Mouse (Mus musculus): ENCODE measurements at regions not wholly inside any gene's neighbourhood (a gene's known extent, or its start where the extent isn't known, plus 50 kb on each side); places are given as distances from the start of the nearest gene placed in this dataset.

DNA sequence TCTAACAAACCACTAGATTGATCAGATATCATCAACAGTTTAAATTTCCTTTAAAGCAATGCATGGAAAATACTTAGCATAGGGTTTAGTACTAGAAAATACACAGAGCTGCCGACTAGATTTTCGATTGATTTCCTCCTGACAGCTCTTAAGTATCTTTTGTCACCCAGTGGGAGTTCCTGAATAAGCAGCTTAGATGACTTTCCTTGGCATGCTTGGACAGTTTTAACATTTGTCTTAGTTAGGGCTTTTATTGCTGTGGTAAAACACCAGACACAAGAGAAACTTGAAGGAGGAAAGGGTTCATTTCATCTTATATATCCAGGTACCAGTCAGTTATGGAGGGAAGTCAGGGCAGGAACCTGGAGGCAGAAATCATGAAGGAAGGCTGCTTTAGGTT lies 104.0 kb upstream of the Mdga2 start:
- Histone ChIP-seq H3K4me3 (ENCODE audit: low read depth, low read length) (no peak overlapping the region), H3K4me1 (ENCODE audit: control insufficient read depth, insufficient read depth, low read length) (no peaks in the 10 kb centered on the region), H3K36me3 (ENCODE audit: control insufficient read depth, insufficient read depth, low read length) (no peaks in the 10 kb centered on the region), H3K27ac (ENCODE audit: low read depth, low read length) (no peak overlapping the region), H3K27me3 (ENCODE audit: control insufficient read depth, insufficient read depth, low read length) (no peaks in the 10 kb centered on the region), H3K9me3 (ENCODE audit: control insufficient read depth, low read length) (no peaks in the 10 kb centered on the region), H3K4me2 (ENCODE audit: low read depth) (no peak overlapping the region), H3K9ac (ENCODE audit: low read length) (no peak overlapping the region)
- WGBS, result 69% methylated on average over 2 of the region's 2 CpGs
- DNase-seq (ENCODE audit: low spot score), result no peak
- ATAC-seq (ENCODE audit: insufficient read depth, low FRiP score, low TSS enrichment), result no peak

DNA sequence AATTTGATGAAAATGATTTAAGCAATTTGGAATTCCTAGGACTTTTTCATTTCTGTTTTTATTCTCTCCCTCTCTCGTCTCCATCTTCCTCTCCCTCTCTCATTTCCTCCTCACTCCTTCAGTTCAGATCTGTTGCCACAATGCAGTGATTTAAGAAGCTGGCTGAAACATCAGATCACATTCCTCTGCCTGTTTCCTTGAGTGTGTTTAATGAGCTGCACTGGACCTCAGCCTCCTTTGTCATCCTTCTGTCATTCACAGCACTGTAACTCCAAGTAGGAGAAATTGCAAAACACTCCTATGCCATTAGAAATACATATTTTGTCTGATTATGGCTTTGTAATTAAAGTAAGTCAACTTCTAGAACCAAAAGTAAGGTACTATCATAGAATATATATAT lies 103.5 kb upstream of the Mdga2 start:
- Histone ChIP-seq H3K4me3 (ENCODE audit: low read depth, low read length) (no peak overlapping the region), H3K9ac (ENCODE audit: low read length) (no peak overlapping the region), H3K4me1 (ENCODE audit: control insufficient read depth, insufficient read depth, low read length) (no peaks in the 10 kb centered on the region), H3K9me3 (ENCODE audit: control insufficient read depth, low read length) (no peaks in the 10 kb centered on the region), H3K36me3 (ENCODE audit: control insufficient read depth, insufficient read depth, low read length) (no peaks in the 10 kb centered on the region), H3K4me2 (ENCODE audit: low read depth) (no peak overlapping the region), H3K27ac (ENCODE audit: low read depth, low read length) (no peak overlapping the region), H3K27me3 (ENCODE audit: control insufficient read depth, insufficient read depth, low read length) (no peaks in the 10 kb centered on the region)
- ATAC-seq (ENCODE audit: insufficient read depth, low FRiP score, low TSS enrichment) (no peak), DNase-seq (ENCODE audit: low spot score) (no peak)
- 57% methylated on average over 1 of the region's 1 CpGs for WGBS

DNA sequence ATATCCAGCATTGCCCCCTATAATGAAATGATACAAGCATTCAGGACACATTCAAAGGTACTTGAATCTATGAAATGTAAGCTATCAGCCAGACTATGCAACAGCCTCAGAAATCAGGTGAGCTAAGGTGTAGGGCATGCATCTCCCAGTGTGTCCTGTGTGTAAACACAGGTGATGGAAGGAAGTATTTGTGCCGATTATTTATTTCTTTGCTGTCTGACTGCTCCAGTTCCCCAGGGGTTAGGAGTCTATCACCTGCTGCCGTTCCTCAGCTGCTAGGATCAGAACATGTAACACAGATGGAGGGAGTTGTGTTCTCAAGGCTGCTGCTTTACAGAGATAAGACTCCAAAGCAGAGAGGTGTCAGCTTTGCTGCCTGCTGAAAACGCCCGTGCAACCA lies 103.0 kb upstream of the Mdga2 start:
- H3K27ac ChIP-seq (ENCODE audit: low read depth, low read length), result no peak overlapping the region
- H3K27me3 ChIP-seq (ENCODE audit: control insufficient read depth, insufficient read depth, low read length), result no peaks in the 10 kb centered on the region
- H3K4me3 ChIP-seq (ENCODE audit: low read depth, low read length), result no peak overlapping the region
- H3K36me3 ChIP-seq (ENCODE audit: control insufficient read depth, insufficient read depth, low read length), result no peaks in the 10 kb centered on the region
- no peak overlapping the region for H3K4me2 ChIP-seq (ENCODE audit: low read depth)
- no peak overlapping the region for H3K9ac ChIP-seq (ENCODE audit: low read length)
- 78% methylated on average over 4 of the region's 4 CpGs for WGBS
- H3K4me1 ChIP-seq (ENCODE audit: control insufficient read depth, insufficient read depth, low read length), result no peaks in the 10 kb centered on the region
- no peaks in the 10 kb centered on the region for H3K9me3 ChIP-seq (ENCODE audit: control insufficient read depth, low read length)
- DNase-seq (ENCODE audit: low spot score) (no peak), ATAC-seq (ENCODE audit: insufficient read depth, low FRiP score, low TSS enrichment) (no peak)

DNA sequence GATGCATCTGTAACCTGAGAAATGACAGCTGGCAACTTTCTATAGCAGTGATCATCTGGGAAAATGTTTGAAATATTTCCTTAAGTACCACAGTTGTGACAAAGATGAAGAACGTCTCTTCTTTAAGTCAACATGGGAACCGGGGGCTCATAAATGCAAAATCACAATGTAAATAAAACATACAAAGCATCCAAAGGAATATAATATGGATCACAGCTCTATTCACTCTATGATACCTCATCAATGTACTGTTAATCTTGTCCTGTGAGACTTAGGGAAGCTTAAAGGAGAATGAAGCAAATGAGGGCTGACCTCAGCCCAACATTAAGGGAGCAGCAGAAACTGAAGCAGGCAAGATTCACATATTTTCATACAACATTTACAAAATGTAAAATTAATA lies 96.3 kb upstream of the Mdga2 start:
- 86% methylated on average over 2 of the region's 2 CpGs for WGBS
- no peak for DNase-seq (ENCODE audit: low spot score)
- H3K4me1 ChIP-seq (ENCODE audit: control insufficient read depth, insufficient read depth, low read length), result no peaks in the 10 kb centered on the region
- H3K27me3 ChIP-seq (ENCODE audit: control insufficient read depth, insufficient read depth, low read length), result no peaks in the 10 kb centered on the region
- H3K36me3 ChIP-seq (ENCODE audit: control insufficient read depth, insufficient read depth, low read length), result no peaks in the 10 kb centered on the region
- ATAC-seq (ENCODE audit: insufficient read depth, low FRiP score, low TSS enrichment), result no peak
- H3K4me2 ChIP-seq (ENCODE audit: low read depth), result no peak overlapping the region
- no peak overlapping the region for H3K4me3 ChIP-seq (ENCODE audit: low read depth, low read length)
- no peaks in the 10 kb centered on the region for H3K9me3 ChIP-seq (ENCODE audit: control insufficient read depth, low read length)
- H3K9ac ChIP-seq (ENCODE audit: low read length), result no peak overlapping the region
- H3K27ac ChIP-seq (ENCODE audit: low read depth, low read length), result no peak overlapping the region

DNA sequence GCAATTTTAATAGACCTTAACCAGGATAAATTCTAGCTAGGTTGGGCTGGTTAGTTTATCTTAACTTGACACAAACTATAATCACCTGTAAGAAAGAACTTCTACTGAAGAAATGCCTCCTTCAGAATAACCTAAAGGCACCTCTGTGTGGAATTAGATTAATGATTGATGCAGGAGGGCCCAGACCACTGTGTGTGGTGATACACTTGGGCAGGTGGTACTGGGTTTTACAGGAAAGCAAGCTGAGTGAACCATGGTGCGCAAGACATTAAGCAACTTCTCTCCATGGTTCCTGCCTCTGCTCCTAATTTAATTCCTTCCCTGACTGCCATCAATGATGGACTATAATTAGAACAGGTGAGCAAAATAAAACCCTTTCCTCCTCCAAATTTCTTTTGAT lies 77.9 kb upstream of the Mdga2 start:
- H3K4me2 ChIP-seq (ENCODE audit: low read depth), result no peak overlapping the region
- DNase-seq (ENCODE audit: low spot score) (no peak), ATAC-seq (ENCODE audit: insufficient read depth, low FRiP score, low TSS enrichment) (no peak)
- H3K4me3 ChIP-seq (ENCODE audit: low read depth, low read length), result no peak overlapping the region
- no peak overlapping the region for H3K27ac ChIP-seq (ENCODE audit: low read depth, low read length)
- H3K9ac ChIP-seq (ENCODE audit: low read length), result no peak overlapping the region
- no peaks in the 10 kb centered on the region for H3K4me1 ChIP-seq (ENCODE audit: control insufficient read depth, insufficient read depth, low read length)
- no peaks in the 10 kb centered on the region for H3K9me3 ChIP-seq (ENCODE audit: control insufficient read depth, low read length)
- 97% methylated on average over 1 of the region's 1 CpGs for WGBS
- no peaks in the 10 kb centered on the region for H3K36me3 ChIP-seq (ENCODE audit: control insufficient read depth, insufficient read depth, low read length)
- H3K27me3 ChIP-seq (ENCODE audit: control insufficient read depth, insufficient read depth, low read length), result no peaks in the 10 kb centered on the region

DNA sequence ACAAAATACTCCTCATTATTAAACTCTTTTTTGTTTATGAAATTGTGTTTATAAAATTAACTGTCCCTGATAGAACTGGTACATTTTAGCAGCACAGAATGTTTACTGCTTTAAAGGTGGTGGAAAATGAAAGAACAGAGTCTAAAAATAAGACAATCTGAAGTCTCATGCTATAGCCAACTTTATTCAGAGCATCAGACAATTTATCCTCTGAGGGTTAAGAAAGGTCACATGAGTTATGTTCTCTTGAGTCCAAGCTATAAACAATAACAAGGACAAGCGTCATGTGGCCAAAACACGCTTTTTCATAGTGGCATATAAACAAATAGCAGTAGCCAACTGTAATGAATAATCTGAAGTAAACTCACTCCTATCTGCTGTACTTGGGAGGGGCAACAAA lies 67.7 kb upstream of the Mdga2 start:
- Histone ChIP-seq H3K9me3 (ENCODE audit: control insufficient read depth, low read length) (no peaks in the 10 kb centered on the region), H3K4me3 (ENCODE audit: low read depth, low read length) (no peak overlapping the region), H3K4me1 (ENCODE audit: control insufficient read depth, insufficient read depth, low read length) (no peaks in the 10 kb centered on the region), H3K27ac (ENCODE audit: low read depth, low read length) (no peak overlapping the region), H3K4me2 (ENCODE audit: low read depth) (no peak overlapping the region), H3K27me3 (ENCODE audit: control insufficient read depth, insufficient read depth, low read length) (no peaks in the 10 kb centered on the region), H3K36me3 (ENCODE audit: control insufficient read depth, insufficient read depth, low read length) (no peaks in the 10 kb centered on the region), H3K9ac (ENCODE audit: low read length) (no peak overlapping the region)
- no peak for DNase-seq (ENCODE audit: low spot score)
- 89% methylated on average over 2 of the region's 2 CpGs for WGBS
- no peak for ATAC-seq (ENCODE audit: insufficient read depth, low FRiP score, low TSS enrichment)

DNA sequence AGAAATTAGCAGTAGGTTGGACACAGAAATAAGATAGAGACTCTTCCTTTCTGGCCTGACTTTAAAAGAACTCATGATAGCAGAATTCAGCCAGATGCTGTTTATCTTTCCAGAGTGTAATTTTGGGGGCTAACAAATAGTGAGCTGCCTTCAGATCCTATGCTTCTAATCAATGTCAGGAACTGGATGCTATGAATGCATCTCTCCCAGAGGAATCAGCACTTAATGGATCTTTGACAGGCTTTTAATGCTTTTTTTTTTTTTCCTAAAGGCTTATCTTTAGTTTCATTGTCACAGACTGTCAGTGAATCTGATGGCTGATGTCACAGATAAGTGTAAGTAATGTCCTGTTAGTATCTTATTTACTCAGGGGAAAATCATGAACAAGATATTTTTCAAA lies 50.5 kb upstream of the Mdga2 start:
- no peak for DNase-seq (ENCODE audit: low spot score)
- Histone ChIP-seq H3K4me1 (ENCODE audit: control insufficient read depth, insufficient read depth, low read length) (no peaks in the 10 kb centered on the region), H3K27ac (ENCODE audit: low read depth, low read length) (no peak overlapping the region), H3K36me3 (ENCODE audit: control insufficient read depth, insufficient read depth, low read length) (no peaks in the 10 kb centered on the region), H3K27me3 (ENCODE audit: control insufficient read depth, insufficient read depth, low read length) (no peaks in the 10 kb centered on the region), H3K9me3 (ENCODE audit: control insufficient read depth, low read length) (no peaks in the 10 kb centered on the region), H3K4me3 (ENCODE audit: low read depth, low read length) (no peak overlapping the region), H3K9ac (ENCODE audit: low read length) (no peak overlapping the region), H3K4me2 (ENCODE audit: low read depth) (no peak overlapping the region)
- no peak for ATAC-seq (ENCODE audit: insufficient read depth, low FRiP score, low TSS enrichment)

DNA sequence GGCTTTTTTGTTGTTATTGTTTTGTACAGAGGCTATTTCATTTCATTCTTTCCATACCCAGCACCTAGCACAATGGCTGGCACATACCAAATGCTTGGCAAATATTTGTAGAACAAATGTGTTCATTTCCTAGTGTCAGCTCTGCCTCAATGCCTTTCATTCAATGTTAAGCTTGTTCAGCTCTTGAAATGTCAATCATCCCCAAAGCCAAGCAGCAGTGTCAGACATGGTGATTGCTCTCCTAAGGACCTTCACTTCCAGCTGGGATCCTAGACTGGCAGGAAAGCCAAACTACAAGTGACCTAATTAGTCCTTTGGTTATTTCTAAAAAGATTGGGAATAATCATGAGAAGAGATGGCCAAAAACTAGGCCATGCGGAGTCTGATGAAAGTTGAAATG lies 50.0 kb upstream of the Mdga2 start:
- 97% methylated on average over 1 of the region's 1 CpGs for WGBS
- DNase-seq (ENCODE audit: low spot score), result no peak

More for the DNA sequence above, 50.0 kb upstream of the Mdga2 start:
- Histone ChIP-seq H3K27ac (ENCODE audit: low read depth, low read length) (no peak overlapping the region), H3K27me3 (ENCODE audit: control insufficient read depth, insufficient read depth, low read length) (no peaks in the 10 kb centered on the region), H3K4me2 (ENCODE audit: low read depth) (no peak overlapping the region), H3K4me3 (ENCODE audit: low read depth, low read length) (no peak overlapping the region), H3K36me3 (ENCODE audit: control insufficient read depth, insufficient read depth, low read length) (no peaks in the 10 kb centered on the region), H3K9me3 (ENCODE audit: control insufficient read depth, low read length) (no peaks in the 10 kb centered on the region), H3K9ac (ENCODE audit: low read length) (no peak overlapping the region), H3K4me1 (ENCODE audit: control insufficient read depth, insufficient read depth, low read length) (no peaks in the 10 kb centered on the region)
- ATAC-seq (ENCODE audit: insufficient read depth, low FRiP score, low TSS enrichment), result no peak

Data from neural tube, embryonic 11.5 days (tissue).